Mouse (Mus musculus): Measurements from ENCODE around the gene Afp. TPM values are rescaled to one million over a fixed set of nuclear protein-coding genes. Genes with fewer than 3 reads are reported as not detected.

Afp gene
- polyA plus RNA-seq, 1 experiment from 2014 or later = 0.29 TPM

DNA sequence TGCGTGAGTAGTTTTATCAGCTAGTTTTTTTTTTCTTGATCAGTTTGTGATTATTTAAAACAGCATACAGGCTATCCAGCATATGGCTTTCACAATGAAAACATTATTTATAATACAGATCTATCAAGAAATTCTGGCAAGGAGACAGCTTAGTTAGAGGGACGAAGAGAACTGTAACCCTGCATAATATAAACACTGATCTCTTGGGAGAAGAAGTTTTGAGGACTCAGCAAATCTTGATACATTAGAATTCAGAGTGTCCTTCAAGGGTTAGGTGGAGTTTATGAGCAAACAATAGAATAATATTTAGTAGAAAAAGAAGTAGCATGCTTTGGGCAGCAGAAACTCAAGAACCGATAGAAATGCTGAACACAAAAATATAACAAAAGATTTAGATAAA lies 19.7 kb upstream of the Afp start:
- DNase-seq (ENCODE audit: low spot score) = no peak
- H3K4me1 ChIP-seq (replicated peaks; ENCODE audit: control insufficient read depth, insufficient read depth, low read length) = no peaks in the 10 kb centered on the region
- no peaks in the 10 kb centered on the region for H3K36me3 ChIP-seq (ENCODE audit: control insufficient read depth, insufficient read depth, low read length)
- no peak overlapping the region for H3K4me3 ChIP-seq (ENCODE audit: low read depth, low read length)
- H3K9ac ChIP-seq (ENCODE audit: low read length) = no peak overlapping the region
- no peak overlapping the region for H3K4me2 ChIP-seq (ENCODE audit: low read depth, low read length, severe bottlenecking)
- WGBS = 97% methylated on average over 3 of the region's 3 CpGs
- H3K27ac ChIP-seq (ENCODE audit: low read depth, low read length) = no peak overlapping the region
- no peak for ATAC-seq (replicated peaks; ENCODE audit: low FRiP score)
- no peaks in the 10 kb centered on the region for H3K9me3 ChIP-seq (ENCODE audit: control insufficient read depth, low read length)
- no peaks in the 10 kb centered on the region for H3K27me3 ChIP-seq (ENCODE audit: control insufficient read depth, insufficient read depth, low read length)

GRCm38 (mm10) chr5:90473902-90474301 lies 16.6 kb upstream of the Afp start:
- no peaks in the 10 kb centered on the region for H3K9me3 ChIP-seq (ENCODE audit: control insufficient read depth, low read length)
- H3K4me1 ChIP-seq (replicated peaks; ENCODE audit: control insufficient read depth, insufficient read depth, low read length) = no peaks in the 10 kb centered on the region
- DNase-seq (ENCODE audit: low spot score) = no peak
- no peak overlapping the region for H3K4me2 ChIP-seq (ENCODE audit: low read depth, low read length, severe bottlenecking)
- no peak overlapping the region for H3K27ac ChIP-seq (ENCODE audit: low read depth, low read length)
- no peak for ATAC-seq (replicated peaks; ENCODE audit: low FRiP score)
- no peaks in the 10 kb centered on the region for H3K27me3 ChIP-seq (ENCODE audit: control insufficient read depth, insufficient read depth, low read length)
- 87% methylated on average over 4 of the region's 4 CpGs for WGBS
- no peak overlapping the region for H3K4me3 ChIP-seq (ENCODE audit: low read depth, low read length)
- H3K36me3 ChIP-seq (ENCODE audit: control insufficient read depth, insufficient read depth, low read length) = no peaks in the 10 kb centered on the region
- H3K9ac ChIP-seq (ENCODE audit: low read length) = no peak overlapping the region

DNA sequence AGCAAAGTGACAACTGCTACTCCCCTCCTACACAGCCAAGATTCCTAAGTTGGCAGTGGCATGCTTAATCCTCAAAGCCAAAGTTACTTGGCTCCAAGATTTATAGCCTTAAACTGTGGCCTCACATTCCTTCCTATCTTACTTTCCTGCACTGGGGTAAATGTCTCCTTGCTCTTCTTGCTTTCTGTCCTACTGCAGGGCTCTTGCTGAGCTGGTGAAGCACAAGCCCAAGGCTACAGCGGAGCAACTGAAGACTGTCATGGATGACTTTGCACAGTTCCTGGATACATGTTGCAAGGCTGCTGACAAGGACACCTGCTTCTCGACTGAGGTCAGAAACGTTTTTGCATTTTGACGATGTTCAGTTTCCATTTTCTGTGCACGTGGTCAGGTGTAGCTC lies 16.2 kb upstream of the Afp start:
- 92% methylated on average over 5 of the region's 5 CpGs for WGBS
- DNase-seq (ENCODE audit: low spot score) (no peak), ATAC-seq (replicated peaks; ENCODE audit: low FRiP score) (no peak)
- Histone ChIP-seq H3K27me3 (ENCODE audit: control insufficient read depth, insufficient read depth, low read length) (no peaks in the 10 kb centered on the region), H3K4me2 (ENCODE audit: low read depth, low read length, severe bottlenecking) (no peak overlapping the region), H3K9ac (ENCODE audit: low read length) (no peak overlapping the region), H3K9me3 (ENCODE audit: control insufficient read depth, low read length) (no peaks in the 10 kb centered on the region), H3K27ac (ENCODE audit: low read depth, low read length) (no peak overlapping the region), H3K4me3 (ENCODE audit: low read depth, low read length) (no peak overlapping the region), H3K36me3 (ENCODE audit: control insufficient read depth, insufficient read depth, low read length) (no peaks in the 10 kb centered on the region), H3K4me1 (replicated peaks; ENCODE audit: control insufficient read depth, insufficient read depth, low read length) (no peaks in the 10 kb centered on the region)

DNA sequence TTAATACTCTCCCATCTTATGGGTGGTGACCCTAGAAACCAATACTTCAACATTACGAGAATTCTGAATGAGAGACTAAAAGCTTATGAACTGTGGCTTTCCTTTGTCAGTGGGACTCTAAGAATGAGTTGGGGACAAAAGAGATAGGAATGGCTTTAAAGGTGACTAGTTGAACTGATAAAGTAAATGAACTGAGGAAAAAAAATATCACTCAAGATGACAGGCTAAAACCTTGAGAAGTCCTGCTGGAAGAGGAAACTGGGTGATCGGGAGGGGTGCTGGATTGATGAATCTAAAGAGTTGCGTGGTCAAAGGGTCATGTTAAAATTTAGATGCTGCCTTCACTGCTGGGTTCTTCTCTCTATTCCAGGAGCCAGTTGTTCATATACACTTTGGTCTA lies 13.8 kb upstream of the Afp start:
- Histone ChIP-seq H3K4me1 (replicated peaks; ENCODE audit: control insufficient read depth, insufficient read depth, low read length) (no peaks in the 10 kb centered on the region), H3K36me3 (ENCODE audit: control insufficient read depth, insufficient read depth, low read length) (no peaks in the 10 kb centered on the region), H3K27me3 (ENCODE audit: control insufficient read depth, insufficient read depth, low read length) (no peaks in the 10 kb centered on the region), H3K27ac (ENCODE audit: low read depth, low read length) (no peak overlapping the region), H3K4me2 (ENCODE audit: low read depth, low read length, severe bottlenecking) (no peak overlapping the region), H3K9ac (ENCODE audit: low read length) (no peak overlapping the region), H3K4me3 (ENCODE audit: low read depth, low read length) (no peak overlapping the region), H3K9me3 (ENCODE audit: control insufficient read depth, low read length) (no peaks in the 10 kb centered on the region)
- WGBS = 86% methylated on average over 3 of the region's 3 CpGs
- no peak for DNase-seq (ENCODE audit: low spot score)
- no peak for ATAC-seq (replicated peaks; ENCODE audit: low FRiP score)

GRCm38 (mm10) chr5:90477308-90478140 lies 13.0 kb upstream of the Afp start:
- H3K4me1 ChIP-seq (replicated peaks; ENCODE audit: control insufficient read depth, insufficient read depth, low read length) = no peaks in the 10 kb centered on the region
- no peaks in the 10 kb centered on the region for H3K9me3 ChIP-seq (ENCODE audit: control insufficient read depth, low read length)
- H3K4me2 ChIP-seq (ENCODE audit: low read depth, low read length, severe bottlenecking) = no peak overlapping the region
- H3K27ac ChIP-seq (ENCODE audit: low read depth, low read length) = no peak overlapping the region
- no peaks in the 10 kb centered on the region for H3K27me3 ChIP-seq (ENCODE audit: control insufficient read depth, insufficient read depth, low read length)
- ATAC-seq (replicated peaks; ENCODE audit: low FRiP score) = no peak
- WGBS = 85% methylated on average over 7 of the region's 7 CpGs
- H3K4me3 ChIP-seq (ENCODE audit: low read depth, low read length) = no peak overlapping the region
- H3K36me3 ChIP-seq (ENCODE audit: control insufficient read depth, insufficient read depth, low read length) = no peaks in the 10 kb centered on the region
- H3K9ac ChIP-seq (ENCODE audit: low read length) = no peak overlapping the region
- no peak for DNase-seq (ENCODE audit: low spot score)

GRCm38 (mm10) chr5:90478886-90479285 lies 11.7 kb upstream of the Afp start:
- Histone ChIP-seq H3K4me2 (ENCODE audit: low read depth, low read length, severe bottlenecking) (no peak overlapping the region), H3K36me3 (ENCODE audit: control insufficient read depth, insufficient read depth, low read length) (no peaks in the 10 kb centered on the region), H3K4me3 (ENCODE audit: low read depth, low read length) (no peak overlapping the region), H3K9ac (ENCODE audit: low read length) (no peak overlapping the region), H3K9me3 (ENCODE audit: control insufficient read depth, low read length) (no peaks in the 10 kb centered on the region), H3K4me1 (replicated peaks; ENCODE audit: control insufficient read depth, insufficient read depth, low read length) (no peaks in the 10 kb centered on the region), H3K27ac (ENCODE audit: low read depth, low read length) (no peak overlapping the region), H3K27me3 (ENCODE audit: control insufficient read depth, insufficient read depth, low read length) (no peaks in the 10 kb centered on the region)
- ATAC-seq (replicated peaks; ENCODE audit: low FRiP score) (no peak), DNase-seq (ENCODE audit: low spot score) (no peak)
- WGBS = 88% methylated on average over 1 of the region's 1 CpGs

DNA sequence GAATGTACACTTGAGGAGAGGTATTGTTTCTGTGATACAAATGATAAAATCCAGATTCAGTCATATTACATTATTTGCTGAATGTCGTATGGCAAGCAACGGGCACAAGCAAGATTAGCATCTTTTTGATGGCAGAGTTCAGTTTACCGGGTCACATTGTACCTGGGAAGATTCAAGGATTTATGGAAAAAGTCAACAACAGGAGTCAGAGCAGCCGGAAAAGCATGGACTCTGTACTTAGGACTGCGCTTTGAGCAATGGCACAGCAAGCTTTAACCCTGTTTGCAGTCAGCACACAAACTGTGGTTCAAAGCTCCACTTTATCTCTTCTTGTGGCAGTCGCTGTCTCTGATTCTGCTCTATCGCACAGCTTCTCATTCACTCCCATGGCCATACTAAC lies 4.9 kb upstream of the Afp start:
- Histone ChIP-seq H3K36me3 (ENCODE audit: control insufficient read depth, insufficient read depth, low read length) (no peaks in the 10 kb centered on the region), H3K27ac (ENCODE audit: low read depth, low read length) (no peak overlapping the region), H3K4me2 (ENCODE audit: low read depth, low read length, severe bottlenecking) (no peak overlapping the region), H3K9me3 (ENCODE audit: control insufficient read depth, low read length) (no peaks in the 10 kb centered on the region), H3K27me3 (ENCODE audit: control insufficient read depth, insufficient read depth, low read length) (no peaks in the 10 kb centered on the region), H3K4me3 (ENCODE audit: low read depth, low read length) (no peak overlapping the region), H3K4me1 (replicated peaks; ENCODE audit: control insufficient read depth, insufficient read depth, low read length) (no peaks in the 10 kb centered on the region), H3K9ac (ENCODE audit: low read length) (no peak overlapping the region)
- WGBS = 92% methylated on average over 7 of the region's 7 CpGs
- ATAC-seq (replicated peaks; ENCODE audit: low FRiP score) (no peak), DNase-seq (ENCODE audit: low spot score) (no peak)

- H3K27me3 ChIP-seq (ENCODE audit: control insufficient read depth, insufficient read depth, low read length) = no peaks in the 10 kb centered on the region
- no peak overlapping the region for H3K4me2 ChIP-seq (ENCODE audit: low read depth, low read length, severe bottlenecking)
- no peak overlapping the region for H3K27ac ChIP-seq (ENCODE audit: low read depth, low read length)
- DNase-seq (ENCODE audit: low spot score) = no peak
- no peak for ATAC-seq (replicated peaks; ENCODE audit: low FRiP score)
- H3K9me3 ChIP-seq (ENCODE audit: control insufficient read depth, low read length) = no peaks in the 10 kb centered on the region
- 92% methylated on average over 7 of the region's 7 CpGs for WGBS
- no peak overlapping the region for H3K4me3 ChIP-seq (ENCODE audit: low read depth, low read length)
- no peak overlapping the region for H3K9ac ChIP-seq (ENCODE audit: low read length)
- no peaks in the 10 kb centered on the region for H3K4me1 ChIP-seq (replicated peaks; ENCODE audit: control insufficient read depth, insufficient read depth, low read length)
- H3K36me3 ChIP-seq (ENCODE audit: control insufficient read depth, insufficient read depth, low read length) = no peaks in the 10 kb centered on the region
Observed at GRCm38 (mm10) chr5:90488323-90488722, 2.2 kb upstream of the Afp start.

DNA sequence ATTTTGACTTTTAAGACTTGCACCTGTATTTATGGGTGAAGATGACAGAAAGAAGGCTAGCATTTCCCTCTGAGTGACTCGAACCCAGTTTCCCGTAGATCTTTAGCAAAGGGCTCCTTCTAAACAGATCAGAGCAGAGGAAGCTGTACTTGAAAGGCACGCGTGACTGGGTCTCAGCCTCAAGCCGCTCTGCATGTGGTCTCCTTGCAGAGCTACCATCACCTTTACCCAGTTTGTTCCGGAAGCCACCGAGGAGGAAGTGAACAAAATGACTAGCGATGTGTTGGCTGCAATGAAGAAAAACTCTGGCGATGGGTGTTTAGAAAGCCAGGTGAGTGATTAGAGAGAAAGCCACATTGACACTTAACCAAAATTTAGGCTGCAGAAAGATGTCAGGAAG lies 1.9 kb downstream of the Afp start:
- WGBS = 78% methylated on average over 9 of the region's 9 CpGs
- ATAC-seq (replicated peaks; ENCODE audit: low FRiP score) = no peak
- no peaks in the 10 kb centered on the region for H3K4me1 ChIP-seq (replicated peaks; ENCODE audit: control insufficient read depth, insufficient read depth, low read length)

More for the DNA sequence above, 1.9 kb downstream of the Afp start:
- Histone ChIP-seq H3K27me3 (ENCODE audit: control insufficient read depth, insufficient read depth, low read length) (no peaks in the 10 kb centered on the region), H3K4me3 (ENCODE audit: low read depth, low read length) (no peak overlapping the region), H3K4me2 (ENCODE audit: low read depth, low read length, severe bottlenecking) (no peak overlapping the region), H3K27ac (ENCODE audit: low read depth, low read length) (no peak overlapping the region), H3K36me3 (ENCODE audit: control insufficient read depth, insufficient read depth, low read length) (no peaks in the 10 kb centered on the region), H3K9me3 (ENCODE audit: control insufficient read depth, low read length) (no peaks in the 10 kb centered on the region), H3K9ac (ENCODE audit: low read length) (no peak overlapping the region)
- no peak for DNase-seq (ENCODE audit: low spot score)
